Mouse (Mus musculus) hindbrain, postnatal 0 days (tissue): ENCODE measurements around the gene 2810459M11Rik. TPM values are rescaled to one million over a fixed set of nuclear protein-coding genes. Genes with fewer than 3 reads are reported as not detected.

Experiments used
- ATAC-seq: fragments of 200-750 bp; cut with Nextera tagmentation; 2 replicates; pipeline ENCODE4 v1.8.0; 2017; ENCODE audit warnings: mild to moderate bottlenecking, moderate TSS enrichment, moderate library complexity
- DNase-seq: peaks from one replicate; pipeline ENCODE4 v3.0.0-alpha.2; 2015; ENCODE audit warnings: low spot score
- H3K27ac ChIP-seq: fragments of 300-500 bp; sonication (generic); 2 replicates; pipeline ENCODE4 v1.5.1; 2014; ENCODE audit warnings: mild to moderate bottlenecking
- H3K27me3 ChIP-seq: fragments of 300-500 bp; sonication (generic); 2 replicates; pipeline ENCODE4 v1.6.1; 2014; ENCODE audit warnings: low read length, mixed read lengths; ENCODE audit not compliant: insufficient read depth
- H3K36me3 ChIP-seq: fragments of 300-500 bp; sonication (generic); 2 replicates; pipeline ENCODE4 v1.6.1; 2014; ENCODE audit warnings: low read length, mixed read lengths; ENCODE audit not compliant: insufficient read depth
- H3K4me1 ChIP-seq: fragments of 300-500 bp; sonication (generic); 2 replicates; pipeline ENCODE4 v1.6.1; 2014; ENCODE audit warnings: antibody characterized with exemption, low read length, mixed read lengths; ENCODE audit not compliant: insufficient read depth
- H3K4me2 ChIP-seq: fragments of 300-500 bp; sonication (generic); 2 replicates; pipeline ENCODE4 v1.6.1; 2014; ENCODE audit warnings: low read depth, mild to moderate bottlenecking, low read length, moderate library complexity, mixed read lengths
- H3K4me3 ChIP-seq: fragments of 300-500 bp; sonication (generic); 2 replicates; pipeline ENCODE4 v1.5.1; 2014; ENCODE audit warnings: low read length
- H3K9ac ChIP-seq: fragments of 300-500 bp; sonication (generic); replicated peaks from 2 replicates; pipeline ENCODE4 v1.6.1; 2014; ENCODE audit warnings: mild to moderate bottlenecking, low read length, moderate library complexity, mixed read lengths
- H3K9me3 ChIP-seq: fragments of 300-500 bp; sonication (generic); 2 replicates; pipeline ENCODE4 v1.6.1; 2016; ENCODE audit warnings: low read length, mixed read lengths
- CTCF ChIP-seq: IDR thresholded peaks from 2 replicates; pipeline ENCODE4 v1.5.1; 2016; ENCODE audit warnings: antibody characterized with exemption, control low read depth, low read depth
- WGBS: fragments of 180-500 bp; shearing (Covaris S2); extraction: QIAGEN DNeasy Blood & Tissue Kit; methylation state at CpG from one replicate; pipeline ENCODE4 v1.1.7; 2014; 5-methylcytosine and 5-hydroxymethylcytosine counted together
- polyA plus RNA-seq: library from polyadenylated mRNA; unstranded; fragments of >200 nt; fragmentation: Nextera tagmentation; extraction: Ambion mirVana; gene quantifications from 2 replicates; pipeline ENCODE4 v1.2.1, GENCODE M21; 2015
- total RNA-seq: library from RNA; depleted of rRNA; stranded (reverse); fragments of >200 nt; gene quantifications from 2 replicates; pipeline ENCODE4 v1.2.3, GENCODE M21; 2014; rRNA removed

Gene 2810459M11Rik
- total RNA-seq (46.4 and 63.9 TPM in 2 replicates), polyA plus RNA-seq (12.9 and 16.1 TPM in 2 replicates)

- ATAC-seq (peak; percentile 80), DNase-seq (peak; percentile 57)
- peak within 1 kb of the TSS; percentile 80 for H3K27ac ChIP-seq
- H3K4me3 ChIP-seq = peak within 1 kb of the TSS; percentile 65
- under 1% methylated on average over 102 of the region's 110 CpGs for WGBS
- no peak for TF ChIP-seq CTCF
- peak within 1 kb of the TSS; percentile 95 for H3K4me2 ChIP-seq
- no peaks in the 10 kb centered on the region; the same call in 1 of the 2 replicates for H3K4me1 ChIP-seq
- 0 out of 2 replicates have a peak, but pooled peaks cover 6% of the 10 kb centered on the region for H3K9me3 ChIP-seq
- no peaks in the 10 kb centered on the region for H3K36me3 ChIP-seq
- peak within 1 kb of the TSS; percentile 71 for H3K9ac ChIP-seq
- H3K27me3 ChIP-seq = peaks cover 3% of the 10 kb centered on the region
Observed at GRCm38 (mm10) chr1:86045848-86046805, at the start of gene 2810459M11Rik. Gene 2810459M11Rik, plus strand, starts transcription at chr1:86045863.

GRCm38 (mm10) chr1:85997221-85997620 lies 48.4 kb upstream of the 2810459M11Rik start:
- Histone ChIP-seq H3K9ac (no peak overlapping the region), H3K4me1 (no peaks in the 10 kb centered on the region), H3K27ac (no peak overlapping the region), H3K9me3 (no peaks in the 10 kb centered on the region), H3K36me3 (no peaks in the 10 kb centered on the region), H3K27me3 (no peaks in the 10 kb centered on the region), H3K4me2 (no peak overlapping the region), H3K4me3 (no peak overlapping the region)
- no peak for ATAC-seq
- DNase-seq = no peak
- no peak for TF ChIP-seq CTCF
- WGBS = 100% methylated on average over 1 of the region's 1 CpGs

- Histone ChIP-seq H3K4me2 (no peak overlapping the region), H3K27ac (no peak overlapping the region), H3K4me1 (no peaks in the 10 kb centered on the region), H3K4me3 (no peak overlapping the region), H3K9me3 (no peaks in the 10 kb centered on the region), H3K27me3 (no peaks in the 10 kb centered on the region), H3K9ac (no peak overlapping the region), H3K36me3 (no peaks in the 10 kb centered on the region)
- no peak for TF ChIP-seq CTCF
- DNase-seq (no peak), ATAC-seq (no peak)
- WGBS = 84% methylated on average over 4 of the region's 4 CpGs
Observed at GRCm38 (mm10) chr1:85998012-85998411, 47.7 kb upstream of the 2810459M11Rik start.

- DNase-seq (no peak), ATAC-seq (no peak)
- Histone ChIP-seq H3K27ac (no peak overlapping the region), H3K36me3 (no peaks in the 10 kb centered on the region), H3K4me1 (no peaks in the 10 kb centered on the region), H3K9ac (no peak overlapping the region), H3K27me3 (no peaks in the 10 kb centered on the region), H3K4me3 (no peak overlapping the region), H3K9me3 (no peaks in the 10 kb centered on the region), H3K4me2 (no peak overlapping the region)
- WGBS = 83% methylated on average over 18 of the region's 18 CpGs
- TF ChIP-seq CTCF = no peak
Observed at GRCm38 (mm10) chr1:85999853-86000570, 45.7 kb upstream of the 2810459M11Rik start.

GRCm38 (mm10) chr1:86005540-86005939 lies 40.1 kb upstream of the 2810459M11Rik start:
- Histone ChIP-seq H3K27me3 (no peaks in the 10 kb centered on the region), H3K4me1 (no peaks in the 10 kb centered on the region), H3K4me3 (no peak overlapping the region), H3K27ac (no peak overlapping the region), H3K9ac (no peak overlapping the region), H3K9me3 (no peaks in the 10 kb centered on the region), H3K4me2 (no peak overlapping the region), H3K36me3 (no peaks in the 10 kb centered on the region)
- DNase-seq (no peak), ATAC-seq (no peak)
- 94% methylated on average over 10 of the region's 10 CpGs for WGBS
- no peak for TF ChIP-seq CTCF

GRCm38 (mm10) chr1:86006040-86006439 lies 39.6 kb upstream of the 2810459M11Rik start:
- H3K9ac ChIP-seq = no peak overlapping the region
- no peaks in the 10 kb centered on the region for H3K4me1 ChIP-seq
- no peak overlapping the region for H3K27ac ChIP-seq
- TF ChIP-seq CTCF = no peak
- H3K4me2 ChIP-seq = no peak overlapping the region
- H3K9me3 ChIP-seq = no peaks in the 10 kb centered on the region
- H3K36me3 ChIP-seq = no peaks in the 10 kb centered on the region
- DNase-seq (no peak), ATAC-seq (no peak)
- no peaks in the 10 kb centered on the region for H3K27me3 ChIP-seq
- WGBS = 89% methylated on average over 6 of the region's 6 CpGs
- no peak overlapping the region for H3K4me3 ChIP-seq
